In genomic region chr4:132039975-132040645, GRCm38 (mm10) we compare ENCODE assay signal across 8 mouse cellular contexts. TPM values are rescaled to one million over a fixed set of nuclear protein-coding genes. Genes with fewer than 3 reads are reported as not detected.
DNase-seq lines count a peak whose midpoint lies in the region; ATAC-seq and TF ChIP-seq lines count a peak whose summit lies in the region.
"Had no signal": no experiment of that assay in that cellular context is flagged by ENCODE, and none has a peak within 500 bp of the region (broad histone marks: within the 10 kb centered on the region; RNA-seq: fewer than 3 reads in every experiment).

No protein-coding gene starts in this region.

- DNase-seq in spleen, adult 2 months (ENCODE audit: low read depth in 1 of 2, low spot score in 2 of 2), result peak; percentile 49 to 89
- DNase-seq in spleen, adult 12 weeks (ENCODE audit: low spot score), result no peak
- peak; percentile 88 for DNase-seq in lung, postnatal 36 days
- DNase-seq in MN1 (ENCODE audit: low spot score), result no peak
- DNase-seq in left cerebral cortex, adult 18-20 months (ENCODE audit: low spot score in 2 of 2), result no peak
- no peak for DNase-seq in embryo, embryonic 11 days
- DNase-seq: right cerebral cortex, postnatal 14 days had no signal

- no peaks in the 10 kb centered on the region for H3K36me3 ChIP-seq in spleen, adult 2 months (ENCODE audit: control insufficient read depth, insufficient read depth, low read length)

- no peaks in the 10 kb centered on the region for H3K27me3 ChIP-seq in spleen, adult 2 months (ENCODE audit: control insufficient read depth, insufficient read depth, low read length)

- H3K4me3 ChIP-seq in spleen, adult 2 months (ENCODE audit: extremely low read depth, insufficient read depth, insufficient read length), result no peak overlapping the region

- H3K27ac ChIP-seq in spleen, adult 2 months (ENCODE audit: insufficient read depth, low read length), result peak overlapping the region; percentile 84

- no peak for TF ChIP-seq POLR2A in spleen, adult 2 months (IDR thresholded peaks at IDR 0.05; ENCODE audit: low read depth, low read length)

- no peak for TF ChIP-seq CTCF in spleen, adult 2 months (IDR thresholded peaks at IDR 0.05; ENCODE audit: extremely low read depth, insufficient read depth, insufficient read length, insufficient replicate concordance)

- WGBS in spleen, adult 2 months, result 10% methylated on average over 8 of the region's 8 CpGs

- peak; percentile 96 for ATAC-seq in granulocyte monocyte progenitor cell, adult 5-6 weeks (replicated peaks; ENCODE audit: poor library complexity, severe bottlenecking)

- peaks cover 13% of the 10 kb centered on the region; the same call in 1 of the 2 replicates for H3K4me1 ChIP-seq in spleen, adult 2 months (ENCODE audit: control insufficient read depth, insufficient read depth, insufficient read length)

RNA-seq across cellular contexts. Expression of gene Gm10300, which starts 34.4 kb away (rescaled TPM):
- 0.11 and 0.19 TPM in 2 replicates for polyA plus RNA-seq in spleen, adult 2 months (2012; rRNA removed)
- not detected in 2 replicates for total RNA-seq in granulocyte monocyte progenitor cell, adult 5-6 weeks (2014; fragmentation: Nextera tagmentation)
- total RNA-seq in granulocyte monocyte progenitor cell, adult 5-6 weeks (2017), result 0.30 and 0.31 TPM in 2 replicates
- not detected for total RNA-seq in left cerebral cortex, adult 18-20 months (2021)

RNA-seq across cellular contexts. Expression of gene Epb41, which starts 35.0 kb away (rescaled TPM):
- polyA plus RNA-seq in spleen, adult 2 months (2012; rRNA removed), result 66.5 and 94.1 TPM in 2 replicates
- total RNA-seq in granulocyte monocyte progenitor cell, adult 5-6 weeks (2014; fragmentation: Nextera tagmentation), result 66.9 and 75.3 TPM in 2 replicates
- total RNA-seq in granulocyte monocyte progenitor cell, adult 5-6 weeks (2017), result 51.4 and 53.0 TPM in 2 replicates
- total RNA-seq in left cerebral cortex, adult 18-20 months (2021), result 10 to 100 TPM; 39.0 TPM

Comparison
In these comparisons a context has a peak if more than half of its experiments do, and no peak if none do; other contexts are left out.
1. DNase-seq: peak in spleen, adult 2 months (2 of 2) and lung, postnatal 36 days (single experiment); none in spleen, adult 12 weeks (single experiment), MN1 (single experiment), left cerebral cortex, adult 18-20 months (0 of 2) and embryo, embryonic 11 days (single experiment).